Mouse (Mus musculus) brain, embryonic 14.5 days (tissue): ENCODE results near the gene Nlgn3. TPM values are rescaled to one million over a fixed set of nuclear protein-coding genes. Genes with fewer than 3 reads are reported as not detected.
A peak's percentile ranks its signal among the peaks of the same experiment; 100 is the strongest.

Experiments used
- DNase-seq: peaks from one replicate; pipeline ENCODE4 v3.0.0-alpha.2; 2011; ENCODE audit warnings: low read depth
- CTCF ChIP-seq: fragments of 200-500 bp; IDR thresholded peaks from 2 replicates; pipeline ENCODE4 v1.5.1; 2012; ENCODE audit warnings: inconsistent platforms, mild to moderate bottlenecking, moderate library complexity, borderline replicate concordance; ENCODE audit not compliant: insufficient read depth, insufficient read length; ENCODE audit errors: extremely low read depth
- POLR2A ChIP-seq: fragments of 200-500 bp; IDR thresholded peaks from 2 replicates; pipeline ENCODE4 v1.6.1; 2012; ENCODE audit warnings: mild to moderate bottlenecking, inconsistent platforms, borderline replicate concordance; ENCODE audit not compliant: poor library complexity, insufficient read depth, insufficient read length, severe bottlenecking; ENCODE audit errors: extremely low read depth
- polyA plus RNA-seq: library from polyadenylated mRNA; depleted of rRNA; stranded (reverse); fragments of >200 nt; gene quantifications from 2 replicates; pipeline ENCODE4 v1.2.3, GENCODE M21; 2012; rRNA removed

Gene Nlgn3
- 35.0 and 54.4 TPM in 2 replicates for polyA plus RNA-seq

DNA sequence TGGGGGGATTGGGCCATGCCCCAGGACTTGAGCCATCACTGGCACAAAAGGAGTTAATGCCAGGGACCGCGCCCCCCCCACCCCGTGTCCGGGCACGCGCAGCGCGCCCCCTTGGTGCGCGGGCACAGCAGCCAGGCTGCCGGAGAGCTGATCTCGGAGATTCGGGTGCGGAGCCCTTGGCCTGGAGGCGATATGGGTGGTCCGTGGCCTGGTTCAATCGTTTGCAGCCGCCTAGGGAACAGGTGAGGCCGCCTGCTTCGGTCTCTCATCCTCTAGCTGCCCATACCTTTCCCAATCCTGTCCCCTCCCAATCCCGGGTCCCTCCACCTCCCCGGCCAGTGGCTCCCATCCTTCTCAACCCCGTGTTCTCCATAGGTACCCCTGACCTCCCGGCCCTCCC, at the start of gene Nlgn3:
Gene Nlgn3 (plus strand): TSS at position 114 of the 400 bp plus-strand sequence.
- TF ChIP-seq POLR2A, result peak; percentile 61; the same call in 1 of the 2 replicates
- TF ChIP-seq CTCF, result no peak
- DNase-seq, result peak; percentile 76

DNA sequence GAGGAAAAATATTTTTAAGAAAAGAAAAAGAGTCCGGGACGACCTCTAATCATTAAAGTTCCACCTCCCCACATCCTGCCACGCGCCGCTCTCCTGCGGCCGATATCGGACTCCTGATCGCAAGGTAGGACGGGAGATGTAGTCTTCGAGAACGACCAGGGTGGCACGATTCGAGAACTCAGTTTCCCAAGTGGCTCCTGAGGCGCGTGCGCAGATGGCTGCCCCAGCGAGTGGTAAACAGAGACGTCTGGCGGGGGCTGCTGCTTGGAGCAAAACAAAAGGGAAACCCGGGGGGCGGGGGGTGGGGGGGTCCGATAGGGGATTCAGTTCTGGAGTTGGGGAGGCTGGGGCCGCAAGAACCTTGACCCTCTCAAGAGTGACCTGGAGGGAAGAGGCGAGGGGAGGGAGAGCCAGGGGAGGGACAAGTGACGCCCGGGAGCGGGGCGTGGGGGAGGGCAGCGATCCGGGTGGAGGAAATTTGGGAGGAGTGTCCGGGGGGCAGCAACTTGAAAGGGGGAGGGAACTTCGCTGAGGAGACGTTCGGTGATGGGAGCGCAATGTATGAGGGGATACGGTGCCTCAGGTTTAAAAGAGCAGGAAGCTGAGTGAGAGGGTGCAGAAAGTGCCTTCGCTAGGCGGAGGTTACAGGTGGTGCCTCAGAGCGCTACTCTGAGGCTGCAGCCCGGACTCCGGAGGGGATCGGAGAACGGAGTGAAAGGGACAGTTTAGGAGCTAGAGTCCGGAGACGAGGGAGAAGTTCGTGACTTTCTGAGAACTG, 44.8 kb upstream of the Nlgn3 start, which contains the start of gene Foxo4:
Gene Foxo4 (plus strand): TSS at position 577 of the 778 bp plus-strand sequence.
- TF ChIP-seq POLR2A (no peak), CTCF (no peak)
- peak; percentile 97 for DNase-seq

DNA sequence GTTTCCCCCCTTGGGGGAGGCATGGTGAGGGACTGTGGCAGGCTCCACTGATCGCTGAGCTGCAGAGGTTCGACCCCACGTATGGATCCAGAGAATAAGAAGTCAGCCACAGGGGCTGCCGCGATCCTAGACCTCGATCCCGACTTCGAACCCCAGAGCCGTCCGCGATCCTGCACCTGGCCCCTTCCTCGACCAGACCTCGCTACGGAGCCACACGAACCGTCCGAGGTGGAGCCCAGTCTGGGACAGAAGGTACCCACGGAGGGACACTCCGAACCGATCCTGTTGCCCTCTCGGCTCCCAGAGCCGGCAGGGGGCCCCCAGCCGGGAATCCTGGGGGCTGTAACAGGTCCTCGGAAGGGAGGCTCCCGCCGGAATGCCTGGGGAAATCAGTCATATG, 44.2 kb upstream of the Nlgn3 start:
- TF ChIP-seq POLR2A (no peak), CTCF (no peak)
- DNase-seq, result no peak

DNA sequence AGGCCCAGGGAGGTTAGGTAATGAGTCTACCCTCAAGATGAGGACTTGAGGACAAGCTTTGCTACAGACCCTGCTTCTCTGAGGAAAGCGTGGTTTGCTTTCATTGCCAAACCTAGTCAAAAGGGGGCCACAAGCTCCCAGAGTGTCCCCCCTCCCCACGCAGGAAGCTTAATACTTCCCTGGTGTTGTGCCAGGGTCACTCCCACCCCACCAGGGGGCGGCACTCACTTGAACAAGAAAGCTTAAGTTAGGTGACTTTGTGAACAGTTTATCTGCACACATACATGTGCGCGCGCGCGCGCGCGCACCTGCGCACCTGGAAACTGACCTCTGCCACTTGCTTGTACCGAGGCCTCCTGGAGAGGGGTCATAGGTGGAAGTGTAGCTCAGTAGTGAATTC, 42.4 kb upstream of the Nlgn3 start:
- TF ChIP-seq POLR2A (no peak), CTCF (peak; percentile 4; the same call in 1 of the 2 replicates)
- DNase-seq, result no peak

DNA sequence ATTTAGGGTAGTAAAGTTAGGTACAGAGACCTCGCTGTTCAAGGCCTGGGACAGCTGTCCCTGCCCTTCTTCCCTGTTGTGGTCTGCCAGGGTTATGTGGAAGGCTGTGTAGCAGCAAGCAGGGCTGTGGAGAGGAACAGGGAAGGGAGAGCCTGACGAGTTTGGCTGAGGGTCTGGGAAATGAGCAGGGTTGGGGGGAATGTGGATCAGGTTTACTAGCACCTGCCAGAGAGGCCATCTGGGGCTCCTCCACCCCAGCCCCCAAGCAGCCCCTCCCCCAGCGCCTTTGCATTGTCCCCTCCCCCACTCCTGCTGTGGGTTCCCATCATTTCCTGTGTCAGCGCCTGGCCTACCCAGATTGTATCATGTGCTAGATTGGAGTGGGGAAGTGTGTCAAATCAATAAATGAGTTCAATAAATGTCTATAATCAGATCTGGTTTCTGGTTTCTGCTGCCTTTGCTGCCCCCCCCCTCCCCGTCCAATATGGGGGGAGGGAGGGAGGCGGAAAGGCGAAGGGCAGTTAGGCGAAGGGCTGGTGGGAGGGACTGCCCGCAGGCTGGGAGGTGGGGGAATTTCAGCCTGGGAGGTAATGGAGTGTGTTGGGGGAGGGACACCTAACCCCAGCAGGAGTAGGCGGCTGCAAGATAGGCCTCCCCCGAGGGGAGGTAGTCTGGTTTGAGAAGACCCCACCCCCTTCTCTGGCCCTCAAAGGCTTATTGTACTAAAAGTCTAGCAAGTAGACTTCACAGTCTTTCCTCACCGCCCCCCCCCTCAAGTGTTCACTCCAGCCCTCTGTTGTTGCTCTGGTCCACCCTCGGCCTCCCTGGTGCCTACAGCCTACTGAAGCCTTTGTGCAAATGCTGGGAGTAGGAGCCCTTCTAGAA, 38.3 kb upstream of the Nlgn3 start:
- TF ChIP-seq POLR2A, result no peak
- TF ChIP-seq CTCF, result no peak
- DNase-seq, result peak; percentile 58

DNA sequence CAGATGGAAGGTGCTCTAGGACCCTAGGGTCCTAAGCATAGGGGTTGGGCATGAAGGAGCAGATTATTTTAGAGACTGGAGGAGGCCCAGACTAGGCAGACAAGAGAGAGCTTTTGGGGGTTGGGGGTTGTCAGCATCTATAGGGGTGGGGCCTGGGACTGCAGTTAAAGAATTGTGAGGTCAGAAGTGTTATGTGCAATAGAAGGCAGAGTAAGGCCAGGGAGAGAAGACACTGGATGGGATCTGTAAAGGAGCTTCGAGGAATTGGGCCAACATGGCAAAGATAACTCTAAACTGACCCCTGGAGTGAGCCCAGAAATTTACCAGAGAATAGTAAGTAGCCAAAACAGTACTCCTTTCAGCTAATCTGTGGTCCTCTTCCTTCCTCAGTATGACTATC, 35.1 kb upstream of the Nlgn3 start, which contains the start of gene Gm614:
Gene Gm614 (minus strand): TSS at position 101 of the 400 bp plus-strand sequence.
- no peak for DNase-seq
- TF ChIP-seq CTCF (no peak), POLR2A (no peak)

DNA sequence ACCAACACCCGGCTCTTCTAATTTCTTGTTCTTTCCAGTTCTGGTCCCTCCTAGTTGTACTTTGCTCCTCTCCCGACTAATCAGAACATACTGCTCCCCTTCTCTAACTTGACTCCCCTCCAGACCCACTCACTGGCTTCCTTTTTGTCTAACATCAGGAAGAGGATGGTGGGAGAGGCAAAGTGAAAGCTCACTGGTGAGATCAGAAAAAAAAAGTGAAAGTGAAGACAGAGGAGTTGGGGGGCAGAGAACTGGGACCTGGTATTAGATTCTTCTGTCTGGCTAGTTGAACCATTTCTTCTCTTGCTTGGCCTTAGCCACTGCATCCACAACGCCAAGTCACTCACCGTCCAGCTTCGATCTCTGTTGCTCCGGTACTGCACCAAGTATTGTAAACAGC, 32.3 kb upstream of the Nlgn3 start:
- DNase-seq, result no peak

DNA sequence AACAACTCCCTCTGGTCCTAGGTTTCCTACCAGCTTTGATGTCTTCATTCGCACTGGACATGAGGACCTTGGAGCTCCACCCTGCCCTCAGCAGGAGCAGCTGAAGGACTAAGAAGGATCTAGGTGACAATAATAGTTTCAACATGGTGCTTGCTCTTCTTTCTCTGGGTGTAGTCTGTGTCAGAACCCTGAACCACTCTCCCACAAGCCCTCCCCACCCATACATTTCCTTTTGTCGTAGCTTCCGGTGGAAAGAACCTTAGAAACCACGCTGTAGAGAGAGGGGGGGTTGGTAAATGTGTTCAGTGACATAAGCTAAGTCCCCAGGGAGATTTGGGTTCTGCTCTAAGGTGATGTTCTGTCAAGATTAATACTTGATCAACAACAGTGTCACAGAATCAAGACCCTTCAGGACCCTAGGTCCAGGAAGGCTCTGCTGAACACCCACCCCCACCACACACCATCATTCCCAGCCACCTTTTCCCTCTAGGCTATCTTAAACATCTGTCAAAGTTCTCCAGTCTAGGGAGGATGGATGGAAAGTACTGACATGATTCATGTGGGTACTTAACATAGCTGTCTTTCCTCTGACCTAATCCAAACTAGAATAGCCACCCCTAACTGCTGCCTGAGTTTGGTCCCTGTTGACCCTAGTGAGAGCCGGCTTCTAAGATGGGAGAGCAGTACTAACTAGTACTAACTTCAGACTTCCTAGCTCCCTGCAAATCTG, 30.8 kb upstream of the Nlgn3 start, which contains the start of gene Il2rg:
Gene Il2rg (minus strand): TSS at position 231 of the 730 bp plus-strand sequence.
- DNase-seq, result no peak
- no peak for TF ChIP-seq CTCF
- TF ChIP-seq POLR2A, result no peak

More for the DNA sequence above, 32.3 kb upstream of the Nlgn3 start:
- TF ChIP-seq CTCF (no peak), POLR2A (no peak)

DNA sequence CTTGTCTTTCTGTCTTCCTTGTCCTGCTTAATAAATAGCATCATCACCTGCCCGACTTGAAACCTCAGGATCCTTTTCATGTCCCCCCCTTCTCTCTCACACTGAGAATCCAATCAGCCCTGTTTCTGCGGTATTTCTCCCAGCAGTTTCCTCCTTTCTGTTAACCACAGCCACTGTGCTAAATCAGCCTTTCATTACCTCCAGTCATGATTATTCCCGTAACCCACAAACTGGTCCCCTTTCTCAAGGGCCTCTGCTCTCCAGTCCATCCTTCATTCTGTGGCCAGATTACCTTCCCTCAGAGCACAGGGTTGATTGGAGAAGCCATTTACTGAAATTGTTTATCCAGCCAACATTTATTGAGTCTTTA, 30.2 kb upstream of the Nlgn3 start, which contains the start of gene Gm20489:
Gene Gm20489 (minus strand): TSS at position 269 of the 370 bp plus-strand sequence.
- DNase-seq, result no peak
- no peak for TF ChIP-seq POLR2A
- TF ChIP-seq CTCF, result no peak

DNA sequence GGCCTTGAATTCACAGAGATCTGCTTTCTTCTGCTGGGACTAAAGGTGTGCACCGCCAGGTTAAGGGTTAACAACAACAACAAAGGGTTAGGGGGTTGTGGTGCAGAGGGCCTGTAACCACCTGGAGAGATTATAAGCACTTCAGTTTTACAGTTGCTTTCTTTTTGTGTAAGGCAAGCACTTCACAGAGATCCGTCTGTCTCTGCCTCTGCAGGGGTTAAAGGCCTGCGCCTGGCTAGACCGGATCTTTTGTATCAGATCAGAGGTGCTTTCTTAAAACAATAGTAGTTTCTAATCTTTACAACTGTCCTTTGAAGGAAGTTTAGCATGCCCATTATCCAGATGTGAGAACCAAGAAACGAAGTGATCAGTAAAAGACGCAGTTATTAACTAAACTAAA, 25.6 kb upstream of the Nlgn3 start:
- TF ChIP-seq CTCF, result no peak
- no peak for TF ChIP-seq POLR2A
- peak; percentile 6 for DNase-seq
